Mouse (Mus musculus): ENCODE data around the gene 3110082I17Rik.

3110082I17Rik gene

DNA sequence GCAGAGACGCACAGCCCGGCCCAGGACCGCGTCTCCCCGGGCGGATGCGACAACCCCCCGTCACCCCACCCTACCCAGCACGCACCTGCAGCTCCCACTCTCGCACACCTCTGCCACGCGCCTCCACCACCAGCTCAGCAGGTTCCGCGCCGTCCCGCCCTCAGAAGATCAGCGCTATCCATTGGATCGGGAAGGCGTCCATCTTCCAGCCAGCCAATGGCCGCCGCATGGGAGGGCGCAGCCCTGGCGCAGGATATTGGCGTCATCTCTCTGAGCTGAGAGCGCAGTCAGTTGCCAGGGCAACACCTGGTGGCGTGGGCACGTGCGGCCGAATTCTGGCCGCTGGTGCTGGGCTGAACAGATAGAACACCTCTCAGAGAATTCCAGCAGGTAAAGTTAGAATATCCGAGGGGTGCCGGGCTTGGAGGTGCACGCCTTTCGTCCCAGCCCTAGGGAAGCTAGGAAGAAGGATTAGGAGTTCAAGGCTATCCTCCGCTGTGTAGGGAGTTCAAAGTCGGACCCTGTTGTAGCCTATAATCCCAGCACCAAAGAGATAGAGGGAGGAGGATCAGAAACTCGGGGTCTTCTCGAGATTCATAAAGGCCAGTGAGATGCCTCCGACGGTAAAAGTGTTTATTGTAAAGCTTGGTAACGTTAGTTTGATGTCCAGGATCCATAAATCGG, at the start of gene 3110082I17Rik:
Gene 3110082I17Rik, minus strand, starts transcription at position 144 of the 684 bp plus-strand sequence.
- peak; percentile 98 for DNase-seq

DNA sequence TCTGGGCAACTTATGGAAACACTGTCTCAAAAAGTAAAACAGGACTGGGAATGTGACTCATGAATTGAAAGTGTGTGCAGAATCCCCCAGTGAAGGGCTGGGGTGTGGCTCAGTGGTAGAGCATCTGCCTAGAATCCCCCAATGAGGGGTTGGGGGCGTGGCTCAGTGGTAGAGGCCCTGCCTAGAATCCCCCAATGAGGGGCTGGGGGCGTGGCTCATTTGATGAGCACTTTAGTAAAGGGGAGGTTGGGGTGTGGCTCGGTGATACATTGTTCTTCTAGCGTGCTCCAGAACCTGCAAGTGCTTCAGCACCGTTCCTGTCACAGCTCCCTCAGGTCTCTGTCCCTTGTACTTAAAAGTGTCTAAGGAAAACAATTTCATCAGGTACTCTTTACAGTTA, 45.9 kb upstream of the 3110082I17Rik start:
- DNase-seq, result no peak

DNA sequence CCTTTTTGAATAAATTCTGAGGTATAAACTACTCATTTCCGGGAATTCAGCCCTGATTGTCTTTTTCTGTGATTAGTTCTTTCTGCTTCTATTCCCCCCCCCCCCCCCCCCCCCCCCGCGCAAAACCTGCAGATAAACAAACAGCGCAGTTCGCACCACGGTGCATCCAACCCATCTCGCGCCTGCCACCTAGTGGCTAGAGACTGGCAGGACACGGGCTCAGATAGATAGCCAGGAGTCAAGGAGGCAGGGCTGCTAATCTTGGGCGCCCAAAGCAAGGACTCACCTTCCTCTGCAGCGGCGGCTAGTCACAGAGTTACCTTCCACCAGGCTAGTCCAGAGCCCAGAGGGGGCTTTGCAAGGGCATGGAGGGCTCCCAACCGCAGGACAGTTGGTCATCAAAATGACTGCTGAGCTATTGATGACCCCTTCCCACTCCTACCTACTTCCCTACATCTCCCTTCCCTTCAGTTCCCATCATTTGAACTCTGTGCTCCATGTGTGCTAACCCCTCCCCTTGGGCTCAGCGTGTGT, 44.8 kb upstream of the 3110082I17Rik start:
- DNase-seq, result peak; percentile 92

DNA sequence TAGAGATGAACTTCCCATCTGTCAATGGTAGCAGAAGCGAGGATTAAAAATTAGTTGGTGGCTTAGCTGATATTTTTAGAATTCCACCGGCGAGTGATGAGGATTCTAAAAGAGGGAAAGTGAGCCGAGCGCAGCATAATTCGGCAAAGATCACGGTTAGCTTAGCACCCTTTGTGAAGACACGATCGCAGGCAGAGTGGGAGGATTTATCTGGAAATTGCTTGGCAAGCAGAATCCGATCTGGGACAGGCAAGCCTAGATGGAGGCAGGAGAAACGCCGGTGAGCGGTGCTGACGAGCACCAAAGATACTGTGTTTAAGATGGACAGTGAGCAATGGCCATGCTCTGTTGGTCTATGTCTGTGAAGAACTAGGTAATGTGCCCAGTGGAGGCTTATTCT, 42.0 kb upstream of the 3110082I17Rik start:
- no peak for DNase-seq

DNA sequence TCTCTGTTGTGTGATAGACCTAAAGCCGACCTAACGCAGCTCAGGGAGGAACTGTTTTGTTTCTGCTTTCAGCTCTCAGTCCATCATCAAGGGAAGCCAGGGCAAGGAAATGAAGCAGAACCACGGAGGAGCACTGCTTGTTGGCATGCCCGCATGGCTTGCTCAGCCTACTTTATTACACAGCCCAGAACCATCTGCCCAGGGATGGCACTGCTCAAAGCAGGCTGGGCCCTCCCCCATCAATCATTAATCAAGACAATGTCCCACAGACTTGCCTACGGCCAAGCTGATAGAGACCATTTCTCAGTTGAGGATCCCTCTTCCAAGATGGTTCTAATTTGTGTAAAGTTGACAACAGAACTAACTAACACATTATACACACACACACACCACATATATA, 38.5 kb upstream of the 3110082I17Rik start:
- DNase-seq, result no peak

DNA sequence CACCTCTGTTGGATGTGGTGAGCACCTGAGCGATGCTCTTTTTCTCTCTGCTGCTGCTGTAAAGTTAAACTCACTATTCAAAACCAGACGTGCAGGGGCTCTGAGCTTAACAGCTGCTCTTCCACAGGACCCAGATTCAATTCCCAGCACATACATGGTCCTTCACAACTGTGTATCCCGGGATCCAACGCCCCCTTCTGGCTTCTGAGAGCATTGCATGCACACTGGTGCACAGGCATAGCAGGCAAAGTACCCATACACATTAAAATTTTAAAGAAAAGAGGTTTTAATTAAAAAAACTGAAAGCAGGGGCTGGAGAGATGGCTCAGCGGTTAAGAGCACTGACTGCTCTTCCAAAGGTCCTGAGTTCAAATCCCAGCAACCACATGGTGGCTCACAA, 36.6 kb upstream of the 3110082I17Rik start:
- no peak for DNase-seq

DNA sequence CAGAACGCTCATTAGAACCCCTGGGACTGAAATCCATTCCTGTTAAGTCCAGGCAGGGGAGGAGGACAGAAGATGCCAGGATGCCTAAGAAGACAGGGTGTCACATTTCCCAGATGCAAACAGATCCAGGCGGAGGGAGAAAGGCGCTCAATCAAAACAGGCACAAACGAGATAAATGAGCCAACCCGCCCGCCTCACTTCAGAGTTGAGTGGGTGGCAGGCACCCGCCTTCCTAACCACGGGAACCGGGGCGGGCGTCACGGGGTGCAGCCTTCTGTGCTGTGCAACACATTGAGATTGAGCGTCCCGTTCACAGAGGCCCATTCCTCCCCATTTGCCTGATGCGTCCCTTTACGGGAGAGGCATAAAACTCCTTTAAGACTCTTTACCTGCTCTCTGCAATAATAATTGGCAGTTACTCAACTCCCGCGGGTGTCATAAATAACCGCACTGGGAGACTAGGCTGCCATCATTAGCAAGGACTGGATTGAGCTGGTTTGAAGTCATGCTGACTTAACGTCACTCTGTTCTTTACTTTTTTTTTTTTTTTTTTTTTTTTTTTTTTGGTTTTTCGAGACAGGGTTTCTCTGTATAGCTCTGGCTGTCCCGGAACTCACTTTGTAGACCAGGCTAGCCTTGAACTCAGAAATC, 34.8 kb upstream of the 3110082I17Rik start:
- DNase-seq, result no peak

DNA sequence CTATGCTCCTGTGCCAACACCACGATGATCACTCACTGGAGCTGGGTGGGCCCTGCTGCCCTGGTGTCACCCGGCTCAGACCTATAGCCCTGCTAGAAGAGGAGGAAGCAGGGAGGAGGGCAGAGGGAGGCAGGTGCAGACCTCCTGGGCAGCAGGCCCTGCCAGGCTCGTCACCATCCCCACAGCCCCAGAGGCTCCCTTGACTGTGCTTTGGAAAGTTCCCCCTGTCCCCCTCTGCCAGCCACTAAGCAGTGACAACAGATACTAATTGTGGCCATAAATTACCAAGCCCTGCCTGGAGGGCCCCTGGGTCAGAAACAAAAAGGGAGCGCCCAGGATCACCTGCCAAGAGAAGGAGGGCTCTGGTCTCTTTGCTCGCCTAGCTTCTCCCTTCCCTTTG, 33.4 kb upstream of the 3110082I17Rik start:
- DNase-seq, result no peak

DNA sequence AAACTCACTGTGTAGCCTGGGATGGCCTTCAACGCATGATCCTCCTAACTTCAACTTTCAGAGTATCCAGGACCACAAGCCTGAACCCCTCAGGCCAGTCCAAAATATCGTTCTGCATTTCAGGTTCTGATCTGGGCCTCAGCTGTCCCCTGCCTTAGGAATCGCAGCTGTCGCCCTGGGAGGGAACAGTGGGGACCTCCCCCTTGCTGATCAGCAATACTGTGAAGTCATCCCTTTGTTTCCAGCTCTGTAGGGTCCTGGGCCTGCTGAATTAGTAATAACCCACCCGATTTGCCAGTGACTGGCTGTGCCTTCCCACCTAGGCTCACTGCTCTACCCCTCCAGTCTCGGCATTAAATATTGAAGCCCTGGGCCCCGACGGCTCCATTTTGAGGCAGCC, 31.0 kb upstream of the 3110082I17Rik start:
- DNase-seq, result no peak

DNA sequence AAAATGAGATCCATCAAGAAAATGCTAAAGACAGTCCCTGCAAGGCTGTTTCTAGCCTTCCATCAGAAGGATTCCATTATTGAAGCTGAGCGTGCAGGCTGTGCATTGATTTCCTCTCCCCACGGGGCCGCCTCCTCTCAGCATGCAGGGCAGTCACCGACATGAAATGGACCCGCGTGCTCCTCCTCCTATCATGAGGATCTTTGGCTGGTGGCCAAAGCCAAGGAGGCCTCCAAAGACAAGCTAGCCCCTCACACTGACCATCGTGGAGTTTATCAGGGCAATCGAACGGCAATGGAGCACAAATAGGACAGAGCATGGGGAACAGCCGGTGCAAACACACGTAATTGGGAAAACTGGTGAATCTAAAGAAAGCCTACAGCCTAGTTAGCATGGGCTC, 29.8 kb upstream of the 3110082I17Rik start:
- DNase-seq, result no peak

DNA sequence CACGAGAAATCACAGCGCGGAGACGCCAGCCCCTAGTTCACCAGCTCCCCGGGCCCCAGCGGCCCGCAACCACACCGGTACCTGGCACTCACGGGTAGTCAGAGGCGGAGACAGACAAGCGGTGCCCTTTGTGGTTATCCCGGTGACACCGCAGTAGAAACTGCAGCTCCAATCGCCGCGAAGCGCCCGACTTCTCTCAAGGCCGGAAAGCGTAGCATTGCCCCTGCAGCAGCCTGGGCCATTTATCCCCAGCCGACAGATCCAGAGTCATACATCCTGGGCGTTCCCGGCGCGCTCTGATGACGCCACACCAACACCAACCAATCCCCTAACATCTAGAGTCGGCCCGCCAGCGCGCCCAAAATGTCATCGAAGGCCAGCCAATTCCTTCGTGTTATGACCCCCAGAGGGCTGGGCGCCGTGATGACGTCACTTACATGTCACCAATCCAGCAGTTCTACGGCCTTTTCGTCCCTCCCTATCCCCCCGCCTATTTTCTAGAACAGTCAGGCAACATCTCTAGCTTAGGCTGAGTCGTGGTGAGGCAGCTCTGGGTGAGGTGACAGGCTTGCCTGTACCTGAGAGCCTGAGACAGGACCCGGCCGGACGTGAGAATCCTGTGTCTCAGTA, 24.0 kb upstream of the 3110082I17Rik start, which contains the start of gene Zfand2a:
Gene Zfand2a, minus strand, starts transcription at position 365 of the 630 bp plus-strand sequence.
- DNase-seq, result peak; percentile 100

DNA sequence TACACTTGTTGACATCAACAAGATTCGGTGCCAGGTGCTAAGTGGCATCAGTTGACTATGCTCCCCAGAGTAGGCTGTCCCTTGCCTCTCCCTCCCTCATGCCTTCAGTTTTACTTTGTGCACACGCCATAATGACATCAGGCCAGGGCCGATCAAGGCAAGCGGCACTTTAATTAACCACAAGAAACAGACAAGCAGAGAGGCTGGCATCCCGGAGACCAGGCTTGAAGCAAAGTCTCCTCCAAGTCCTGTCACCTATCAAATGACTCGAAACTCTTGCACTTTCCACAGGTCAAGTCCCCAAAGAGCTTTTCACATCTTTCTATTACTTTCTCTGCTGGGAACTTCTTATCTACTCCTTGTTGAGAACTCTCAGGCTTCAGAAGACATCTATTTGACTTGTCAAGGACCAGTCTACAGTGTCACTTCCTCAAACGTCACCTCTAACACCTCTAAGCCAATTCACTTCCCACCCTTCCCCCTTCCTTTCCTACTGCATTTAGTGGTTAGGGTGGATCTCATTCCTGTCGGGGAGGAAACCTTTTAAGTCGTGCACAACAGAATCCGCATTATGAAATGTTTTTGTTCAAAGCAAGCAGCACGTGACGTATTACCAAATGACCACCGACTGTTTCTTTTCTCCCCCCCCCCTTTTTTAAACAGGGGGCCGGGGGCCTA, 23.0 kb upstream of the 3110082I17Rik start:
- no peak for DNase-seq

DNA sequence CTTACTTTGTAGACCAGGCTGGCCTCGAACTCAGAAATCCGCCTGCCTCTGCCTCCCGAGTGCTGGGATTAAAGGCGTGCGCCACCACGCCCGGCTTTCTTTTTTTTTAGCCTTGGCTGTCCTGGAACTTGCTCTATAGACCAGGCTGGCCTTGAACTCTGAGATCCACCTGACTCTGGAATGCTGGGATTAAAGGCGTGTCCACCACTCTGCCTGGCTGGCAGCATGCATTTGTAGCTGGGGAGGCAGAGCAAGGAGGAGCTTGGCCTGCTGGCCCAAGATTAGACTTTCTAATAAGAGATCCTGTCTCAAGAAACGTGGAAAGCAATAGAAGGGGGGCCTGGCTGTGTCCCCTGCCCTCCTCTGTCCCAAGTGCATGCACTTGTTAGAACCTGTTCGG, 20.1 kb upstream of the 3110082I17Rik start:
- no peak for DNase-seq

DNA sequence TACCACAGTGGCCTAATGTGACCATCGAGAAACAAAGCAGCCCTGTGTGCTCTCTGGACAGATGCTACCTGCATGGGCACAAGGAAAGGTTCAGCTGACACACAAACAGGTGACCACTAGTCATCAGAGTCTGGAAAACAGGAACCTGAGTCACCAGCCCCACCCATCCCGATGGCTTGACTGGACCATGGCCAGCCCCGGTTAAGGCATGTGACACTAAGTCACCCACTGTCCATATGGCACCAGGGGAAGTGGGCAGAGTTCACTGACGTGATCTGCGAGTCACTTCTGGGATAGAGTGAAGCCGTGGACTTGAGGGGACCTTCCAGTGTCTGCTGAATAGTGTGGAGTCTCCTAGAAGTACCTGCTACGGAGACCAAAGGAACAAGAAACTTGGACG, 18.8 kb upstream of the 3110082I17Rik start:
- no peak for DNase-seq

DNA sequence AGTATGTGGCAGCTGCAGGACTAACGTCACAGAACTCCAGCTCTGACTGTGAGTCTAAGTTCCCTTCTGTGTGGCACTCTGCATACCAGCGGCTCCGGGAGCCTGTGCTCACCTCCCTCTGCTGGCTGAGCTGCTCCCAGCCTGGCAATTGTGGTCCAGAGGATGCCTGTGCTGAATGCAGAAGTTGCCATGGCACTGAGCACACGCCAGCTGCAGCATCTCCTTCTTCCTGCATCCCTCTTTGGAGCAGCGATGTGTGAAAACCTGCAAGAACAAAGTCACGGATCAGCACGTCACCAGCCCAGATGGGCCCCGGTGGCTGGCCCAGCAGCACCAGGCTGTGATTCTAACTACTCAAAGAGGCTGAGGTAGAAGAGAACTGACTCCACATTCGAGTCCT, 14.4 kb upstream of the 3110082I17Rik start:
- no peak for DNase-seq

DNA sequence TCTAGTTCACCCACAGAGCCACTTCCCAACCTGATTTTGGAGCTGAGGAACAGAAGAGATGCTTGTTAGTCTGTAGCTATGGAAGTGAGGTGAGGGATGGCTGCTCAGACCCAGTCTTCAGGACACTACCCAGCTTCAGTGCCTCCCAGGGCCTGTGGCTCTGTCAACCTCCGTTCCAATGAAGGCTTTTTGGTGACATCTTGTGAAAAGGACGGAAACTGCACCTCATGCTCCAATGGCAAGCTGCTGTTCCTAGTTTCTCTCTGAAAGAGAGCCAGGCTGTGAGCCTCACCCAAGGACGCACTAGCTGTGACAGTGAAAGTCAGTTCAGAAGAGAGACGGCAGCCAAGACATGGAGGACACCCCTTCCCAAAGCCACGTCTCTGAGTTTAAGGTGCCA, 7.7 kb upstream of the 3110082I17Rik start:
- DNase-seq, result no peak

DNA sequence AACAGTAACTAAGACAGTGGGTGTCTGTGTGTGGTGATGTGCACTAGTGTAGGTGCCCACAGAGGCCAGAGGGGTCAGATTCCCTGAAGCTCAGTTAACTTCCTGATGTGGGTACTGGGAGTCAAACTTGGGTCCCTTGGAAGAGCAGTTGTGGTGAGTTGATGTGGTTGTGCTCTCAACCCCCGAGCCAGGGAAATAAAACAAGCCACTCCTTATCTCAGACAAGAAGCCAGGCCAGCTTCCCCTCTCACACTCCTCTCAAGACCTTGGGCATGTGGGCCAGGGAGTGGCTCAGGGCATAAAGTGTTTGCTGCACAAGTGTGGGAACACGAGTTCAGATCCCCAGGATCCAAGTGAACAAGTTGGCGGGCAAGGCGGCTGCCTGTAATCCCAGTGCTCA, 6.5 kb upstream of the 3110082I17Rik start:
- no peak for DNase-seq

DNA sequence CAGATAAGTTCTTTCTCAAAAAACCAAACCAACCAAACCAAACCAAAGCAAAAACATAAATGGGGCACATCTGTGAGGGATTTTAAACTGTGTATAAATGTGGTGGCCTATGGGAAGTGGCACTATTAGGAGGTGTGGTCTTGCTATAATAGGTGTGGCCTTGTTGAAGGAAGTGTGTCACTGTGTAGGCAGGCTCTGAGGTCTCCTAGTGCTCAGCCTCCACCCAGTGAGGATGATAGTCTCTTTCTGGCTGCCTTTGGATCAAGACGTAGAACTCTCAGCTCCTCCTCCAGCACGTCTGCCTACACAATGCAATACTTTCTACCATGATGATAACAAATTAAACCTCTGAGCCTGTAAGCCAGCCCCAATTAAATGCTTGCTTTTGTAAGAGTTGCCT, 6.0 kb upstream of the 3110082I17Rik start:
- no peak for DNase-seq

DNA sequence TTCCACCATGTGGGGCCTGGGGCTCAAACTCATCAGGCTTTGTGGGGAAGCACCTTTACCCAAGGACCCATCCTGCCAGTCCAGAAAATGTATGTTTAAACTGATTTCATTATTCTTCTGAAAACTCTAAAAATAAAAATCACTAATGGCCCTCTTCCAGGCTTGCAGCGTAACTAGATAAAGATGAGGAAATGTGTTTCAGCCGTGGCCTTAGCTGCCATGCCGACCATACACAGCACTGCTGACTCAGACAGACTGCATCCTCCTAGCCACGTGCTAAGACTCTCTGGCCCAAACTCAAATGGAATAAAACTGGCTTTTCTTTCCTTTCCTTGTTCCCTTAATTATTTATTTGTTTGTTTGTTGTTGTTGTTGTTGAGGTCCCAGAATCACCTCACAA, 4.5 kb upstream of the 3110082I17Rik start:
- DNase-seq, result no peak

DNA sequence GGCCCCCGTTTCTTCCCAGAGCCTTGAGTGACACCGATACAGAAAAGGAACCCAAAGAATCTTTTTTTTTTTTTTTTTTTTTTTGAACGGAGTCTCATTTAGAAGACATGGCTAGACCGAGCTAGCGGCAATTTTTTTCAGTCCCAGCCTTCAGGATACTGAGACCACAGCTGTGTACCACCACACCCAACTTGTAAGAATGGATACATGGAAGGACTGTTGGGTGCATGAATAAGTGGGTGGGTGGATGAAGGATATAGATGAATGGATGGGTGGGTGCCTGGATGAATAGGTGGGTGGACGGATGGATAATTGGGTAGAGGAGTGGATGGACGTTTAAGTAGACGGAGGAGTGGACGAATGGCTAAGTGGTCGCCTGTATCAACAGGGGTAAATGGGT, 389 bp downstream of the 3110082I17Rik start:
- DNase-seq, result no peak

DNA sequence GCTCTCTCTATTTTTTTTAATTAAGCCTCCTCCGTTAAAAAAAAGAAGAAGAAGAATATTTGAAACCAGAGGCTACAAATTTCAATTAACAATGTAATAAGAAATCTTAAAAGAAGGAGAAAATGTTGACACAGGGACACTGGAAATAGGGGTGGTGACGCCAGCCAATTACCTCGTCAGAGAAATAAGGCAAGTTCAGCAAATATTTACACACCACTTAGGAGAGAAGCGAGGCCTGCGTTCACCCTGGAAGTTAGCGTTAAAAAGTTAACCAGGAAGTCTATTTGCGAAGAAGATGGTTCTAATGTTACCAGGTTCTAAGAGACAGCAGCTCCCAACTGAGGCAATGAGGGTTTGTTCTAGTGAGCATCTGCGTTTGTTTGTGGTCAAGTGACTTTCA, 3.1 kb downstream of the 3110082I17Rik start:
- DNase-seq, result no peak

DNA sequence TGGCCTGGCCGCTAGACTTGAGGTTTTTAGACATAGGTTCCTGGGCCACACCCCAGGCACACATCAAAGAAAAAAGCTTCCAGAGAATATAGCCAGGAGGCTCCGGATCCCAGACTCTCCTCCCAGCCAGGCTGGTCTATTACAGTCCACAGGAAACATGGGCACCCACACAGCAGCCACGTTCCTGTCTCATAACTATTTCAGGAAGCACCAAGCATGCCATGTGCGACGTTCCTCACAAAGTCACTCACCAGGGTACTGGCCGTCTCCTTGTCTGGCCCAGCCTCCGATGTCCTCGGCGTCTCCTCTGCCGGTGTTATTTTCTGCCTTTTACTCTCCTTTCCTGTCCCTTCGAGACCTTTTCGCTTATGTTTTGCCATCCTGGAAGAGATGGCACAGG, 5.2 kb downstream of the 3110082I17Rik start:
- DNase-seq, result no peak

DNA sequence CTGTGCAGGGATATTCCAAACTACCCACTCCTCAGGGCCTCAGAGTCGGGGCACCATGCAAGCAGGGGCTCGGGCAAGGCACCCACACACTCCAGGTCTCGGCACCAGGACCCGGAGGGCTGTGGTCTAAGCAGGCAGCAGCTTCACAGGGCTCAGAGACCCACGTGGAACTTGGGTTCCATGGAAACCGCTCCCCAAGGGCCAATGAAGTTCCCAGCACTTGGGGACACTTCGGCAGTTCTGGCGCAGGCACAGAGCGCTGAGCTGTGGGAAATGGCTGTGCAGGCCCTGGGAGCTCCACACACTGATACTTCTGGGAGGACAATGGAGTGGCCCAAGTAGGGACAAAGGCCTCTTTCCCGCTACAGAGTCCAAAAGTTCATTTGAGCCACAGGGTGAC, 7.3 kb downstream of the 3110082I17Rik start:
- no peak for DNase-seq

Data from cerebellum, adult 9-10 months (tissue).